Mouse (Mus musculus) myocyte (in vitro differentiated cells): ENCODE data around the gene Tulp1. TPM values are rescaled to one million over a fixed set of nuclear protein-coding genes. Genes with fewer than 3 reads are reported as not detected.

Experiments
- H3K27me3 ChIP-seq: one replicate; pipeline ENCODE4 v1.6.1; 2011; ENCODE audit not compliant: control insufficient read depth, insufficient read depth, insufficient read length
- H3K36me3 ChIP-seq: one replicate; pipeline ENCODE4 v1.6.1; 2011; ENCODE audit not compliant: control insufficient read depth, insufficient read depth
- H3K4me2 ChIP-seq: one replicate; pipeline ENCODE4 v1.6.1; 2011; ENCODE audit warnings: low read depth, control low read depth
- H3K4me3 ChIP-seq: one replicate; pipeline ENCODE4 v1.5.1; 2011; ENCODE audit warnings: mild to moderate bottlenecking, control low read depth, moderate library complexity
- H3K79me2 ChIP-seq: one replicate; pipeline ENCODE4 v1.6.1; 2011; ENCODE audit not compliant: control insufficient read depth, insufficient read depth
- H3ac ChIP-seq: one replicate; pipeline ENCODE4 v1.6.1; 2011; ENCODE audit not compliant: control insufficient read depth, insufficient read length
- CEBPB ChIP-seq: IDR thresholded peaks from 2 replicates; pipeline ENCODE4 v1.6.1; 2011; ENCODE audit warnings: mild to moderate bottlenecking, moderate library complexity; ENCODE audit not compliant: poor library complexity, insufficient read depth, severe bottlenecking
- E2F4 ChIP-seq: IDR thresholded peaks from one replicate; pipeline ENCODE4 v1.6.1; 2011; ENCODE audit warnings: mild to moderate bottlenecking, control low read depth, moderate library complexity; ENCODE audit not compliant: insufficient read depth
- MAX ChIP-seq: IDR thresholded peaks from one replicate; pipeline ENCODE4 v1.6.1; 2011; ENCODE audit warnings: low read depth, mild to moderate bottlenecking, control low read depth
- MYOD1 ChIP-seq, 3 experiments: IDR thresholded peaks; one replicate each; pipeline ENCODE4 v1.6.1; 2011; ENCODE audit warnings: control low read depth in 2 of 3, low read depth in 2 of 3, mild to moderate bottlenecking in 2 of 3, moderate library complexity in 1 of 3; ENCODE audit not compliant: insufficient read length in 2 of 3, control insufficient read depth in 1 of 3
- MYOG ChIP-seq, 3 experiments: IDR thresholded peaks; one replicate each; pipeline ENCODE4 v1.6.1; 2011; ENCODE audit warnings: control low read depth in 2 of 3, low read depth in 2 of 3, mild to moderate bottlenecking in 2 of 3; ENCODE audit not compliant: insufficient read length in 2 of 3, control insufficient read depth in 1 of 3, insufficient read depth in 1 of 3
- POLR2A ChIP-seq: IDR thresholded peaks from one replicate; pipeline ENCODE4 v1.6.1; 2011; ENCODE audit warnings: low read depth, mild to moderate bottlenecking, control low read depth, moderate library complexity; ENCODE audit not compliant: insufficient read length
- POLR2AphosphoS2 ChIP-seq: IDR thresholded peaks from one replicate; pipeline ENCODE4 v1.6.1; 2011; ENCODE audit warnings: low read depth, control low read depth; ENCODE audit not compliant: insufficient read length
- REST ChIP-seq: IDR thresholded peaks from one replicate; pipeline ENCODE4 v1.6.1; 2011; ENCODE audit warnings: mild to moderate bottlenecking, control low read depth, moderate library complexity; ENCODE audit not compliant: insufficient read depth, insufficient read length
- SRF ChIP-seq: IDR thresholded peaks from one replicate; pipeline ENCODE4 v1.6.1; 2011; ENCODE audit warnings: low read depth; ENCODE audit not compliant: control insufficient read depth, insufficient read length
- TCF12 ChIP-seq: IDR thresholded peaks from one replicate; pipeline ENCODE4 v1.6.1; 2011; ENCODE audit warnings: mild to moderate bottlenecking, control low read depth; ENCODE audit not compliant: poor library complexity, insufficient read depth, severe bottlenecking
- TCF3 ChIP-seq: IDR thresholded peaks from one replicate; pipeline ENCODE4 v1.6.1; 2011; ENCODE audit warnings: low read depth, control low read depth; ENCODE audit not compliant: insufficient read length
- USF1 ChIP-seq: IDR thresholded peaks from one replicate; pipeline ENCODE4 v1.6.1; 2011; ENCODE audit warnings: low read depth, mild to moderate bottlenecking, control low read depth, moderate library complexity
- polyA plus RNA-seq: library from polyadenylated mRNA; unstranded; fragments of >200 nt; fragmentation: generic; extraction: Trizol; gene quantifications from one replicate; pipeline ENCODE4 v1.2.1, GENCODE M21; 2012; ENCODE audit warnings: missing spikeins

Tulp1 gene
- polyA plus RNA-seq, 1 experiment = not detected

GRCm38 (mm10) chr17:28348211-28348610 is 16.8 kb downstream of the Tulp1 start:
- Histone ChIP-seq H3K36me3 (no peaks in the 10 kb centered on the region), H3K4me2 (peak overlapping the region; percentile 97), H3ac (no peak overlapping the region), H3K27me3 (no peaks in the 10 kb centered on the region), H3K4me3 (peak overlapping the region; percentile 73), H3K79me2 (peaks cover 57% of the 10 kb centered on the region)
- no peak for TF ChIP-seq MAX
- TF ChIP-seq TCF12 = no peak
- no peak for TF ChIP-seq CEBPB
- no peak for TF ChIP-seq POLR2AphosphoS2
- no peak for TF ChIP-seq USF1
- no peak for TF ChIP-seq SRF
- TF ChIP-seq TCF3 = no peak
- no peak for TF ChIP-seq MYOD1 (IDR thresholded peaks at IDR 0.05; ENCODE audit: control insufficient read depth in 1 of 3, insufficient read length in 2 of 3, low read depth in 2 of 3)
- no peak for TF ChIP-seq REST
- no peak for TF ChIP-seq MYOG (IDR thresholded peaks at IDR 0.05; ENCODE audit: control insufficient read depth in 1 of 3, insufficient read depth in 1 of 3, insufficient read length in 2 of 3, low read depth in 2 of 3)
- TF ChIP-seq E2F4 = no peak
- no peak for TF ChIP-seq POLR2A

DNA sequence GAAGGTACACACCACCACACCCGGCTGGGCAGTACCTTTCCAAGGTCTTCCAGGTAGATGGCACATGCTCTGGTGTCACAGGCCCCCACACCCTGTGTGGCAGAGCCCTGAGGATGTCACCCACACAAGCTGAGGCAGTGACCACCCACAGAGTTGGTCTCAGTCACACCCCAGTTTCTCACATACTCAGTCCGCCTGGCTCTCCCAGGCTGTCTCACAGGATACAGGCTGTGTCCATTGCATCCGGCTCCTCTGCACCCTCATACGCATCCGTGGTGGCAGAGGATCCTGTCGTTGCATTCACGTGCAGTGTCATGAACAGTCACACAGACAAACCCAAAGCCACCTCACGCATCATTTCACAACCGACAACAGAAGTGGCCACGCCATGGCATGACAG is 17.7 kb downstream of the Tulp1 start:
- no peaks in the 10 kb centered on the region for H3K27me3 ChIP-seq
- peaks cover 66% of the 10 kb centered on the region for H3K79me2 ChIP-seq
- TF ChIP-seq TCF3 = no peak
- TF ChIP-seq CEBPB = no peak
- TF ChIP-seq MAX = no peak
- TF ChIP-seq REST = no peak
- TF ChIP-seq TCF12 = no peak
- no peak for TF ChIP-seq POLR2AphosphoS2
- no peak for TF ChIP-seq E2F4
- TF ChIP-seq SRF = no peak
- no peak for TF ChIP-seq MYOG (IDR thresholded peaks at IDR 0.05; ENCODE audit: control insufficient read depth in 1 of 3, insufficient read depth in 1 of 3, insufficient read length in 2 of 3, low read depth in 2 of 3)
- TF ChIP-seq POLR2A = no peak
- no peak for TF ChIP-seq MYOD1 (IDR thresholded peaks at IDR 0.05; ENCODE audit: control insufficient read depth in 1 of 3, insufficient read length in 2 of 3, low read depth in 2 of 3)
- no peak for TF ChIP-seq USF1
- no peak overlapping the region for H3K4me3 ChIP-seq
- H3K4me2 ChIP-seq = peak overlapping the region; percentile 6
- no peak overlapping the region for H3ac ChIP-seq
- H3K36me3 ChIP-seq = no peaks in the 10 kb centered on the region

DNA sequence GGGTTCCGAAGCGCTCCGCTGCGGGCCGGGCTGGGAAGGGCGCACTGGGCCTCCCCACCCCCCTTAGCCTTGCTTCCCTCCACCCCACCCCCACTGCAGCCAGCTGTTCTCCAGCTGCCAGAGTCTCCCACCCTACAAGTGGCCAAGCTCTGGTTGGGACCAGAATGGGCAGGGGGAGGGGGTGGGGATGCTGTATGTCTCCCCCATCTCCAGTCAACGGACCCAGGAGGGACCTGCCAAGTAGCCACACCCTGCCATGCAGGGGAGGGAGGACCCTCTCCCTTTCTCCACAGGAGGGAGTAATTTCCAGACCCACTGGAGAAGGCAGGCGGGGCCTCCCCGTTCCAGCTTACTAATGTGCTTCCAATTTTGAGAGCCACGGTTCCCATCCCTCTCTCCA is 19.1 kb downstream of the Tulp1 start:
- Histone ChIP-seq H3K27me3 (no peaks in the 10 kb centered on the region), H3K4me2 (peak overlapping the region; percentile 72), H3K79me2 (peaks cover 76% of the 10 kb centered on the region), H3ac (peak overlapping the region; percentile 23), H3K4me3 (no peak overlapping the region), H3K36me3 (no peaks in the 10 kb centered on the region)
- peak in 2 of 3 experiments; percentile 78 to 84 for TF ChIP-seq MYOD1 (IDR thresholded peaks at IDR 0.05; ENCODE audit: control insufficient read depth in 1 of 3, insufficient read length in 2 of 3, low read depth in 2 of 3)
- peak in 1 of 3 experiments; percentile 52 for TF ChIP-seq MYOG (IDR thresholded peaks at IDR 0.05; ENCODE audit: control insufficient read depth in 1 of 3, insufficient read depth in 1 of 3, insufficient read length in 2 of 3, low read depth in 2 of 3)
- TF ChIP-seq POLR2AphosphoS2 = no peak

DNA sequence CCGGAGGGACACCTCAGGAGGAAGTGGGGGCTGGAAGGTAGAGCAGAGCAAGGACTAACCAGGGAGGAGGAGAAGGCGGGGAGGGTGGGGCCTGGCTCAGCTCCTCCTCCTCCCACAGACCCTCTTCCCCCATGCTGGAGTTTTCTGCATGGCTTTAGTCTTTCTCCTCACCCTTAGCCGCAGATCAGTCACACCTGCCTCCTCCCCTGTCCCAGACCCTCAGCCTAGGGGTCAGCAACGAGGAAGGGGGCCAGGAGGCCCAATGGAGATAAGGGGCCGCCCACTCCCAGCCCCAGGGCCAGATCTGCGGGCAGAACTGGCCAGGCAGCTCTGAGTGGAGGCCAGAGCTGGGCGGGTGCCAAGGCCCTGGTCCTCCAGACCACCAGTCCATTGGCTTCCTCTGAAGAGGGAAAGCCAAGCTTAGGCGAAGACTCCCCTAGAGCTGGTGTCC is 19.7 kb downstream of the Tulp1 start:
- Histone ChIP-seq H3K27me3 (no peaks in the 10 kb centered on the region), H3K79me2 (peaks cover 76% of the 10 kb centered on the region), H3K4me3 (no peak overlapping the region), H3ac (peak overlapping the region; percentile 23), H3K4me2 (peak overlapping the region; percentile 72), H3K36me3 (no peaks in the 10 kb centered on the region)
- TF ChIP-seq TCF12 (no peak), REST (no peak), MYOD1 (IDR thresholded peaks at IDR 0.05; ENCODE audit: control insufficient read depth in 1 of 3, insufficient read length in 2 of 3, low read depth in 2 of 3) (peak in 1 of 3 experiments; percentile 3), TCF3 (no peak), MYOG (IDR thresholded peaks at IDR 0.05; ENCODE audit: control insufficient read depth in 1 of 3, insufficient read depth in 1 of 3, insufficient read length in 2 of 3, low read depth in 2 of 3) (no peak), POLR2A (no peak), POLR2AphosphoS2 (no peak), MAX (no peak)

- Histone ChIP-seq H3K36me3 (no peaks in the 10 kb centered on the region), H3K4me2 (peak overlapping the region; percentile 72), H3ac (no peak overlapping the region), H3K79me2 (peaks cover 74% of the 10 kb centered on the region), H3K4me3 (no peak overlapping the region), H3K27me3 (no peaks in the 10 kb centered on the region)
- TF ChIP-seq E2F4 (no peak), POLR2A (no peak), CEBPB (no peak), TCF12 (no peak), REST (no peak), TCF3 (no peak), MYOD1 (IDR thresholded peaks at IDR 0.05; ENCODE audit: control insufficient read depth in 1 of 3, insufficient read length in 2 of 3, low read depth in 2 of 3) (no peak), MYOG (IDR thresholded peaks at IDR 0.05; ENCODE audit: control insufficient read depth in 1 of 3, insufficient read depth in 1 of 3, insufficient read length in 2 of 3, low read depth in 2 of 3) (no peak), SRF (no peak), MAX (no peak), POLR2AphosphoS2 (no peak), USF1 (no peak)
These were observed 20.4 kb downstream of the Tulp1 start for GRCm38 (mm10) chr17:28344670-28345069.
